Mouse (Mus musculus): ENCODE results near the gene Cav3. TPM values are rescaled to one million over a fixed set of nuclear protein-coding genes. Genes with fewer than 3 reads are reported as not detected.

Cav3 gene
- polyA plus RNA-seq, 1 experiment: not detected

DNA sequence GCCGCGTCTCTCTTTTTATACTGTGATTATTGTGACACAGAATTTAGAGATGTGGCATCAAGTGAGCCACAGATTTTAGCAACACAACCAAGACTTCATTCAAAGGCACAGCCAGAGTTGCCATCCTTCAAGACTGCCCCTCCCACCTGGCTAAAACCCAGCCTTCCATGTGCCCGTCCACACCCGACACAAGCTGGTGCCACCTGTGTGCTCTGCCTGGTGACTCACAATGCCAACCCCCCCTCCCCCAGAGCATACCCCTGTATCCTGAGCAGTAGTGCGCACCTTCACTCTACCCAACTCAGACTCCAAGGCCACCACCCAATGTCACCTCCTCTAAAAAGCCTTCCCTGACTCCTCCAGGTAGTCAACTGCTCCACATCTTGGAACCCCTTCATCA, 2.2 kb downstream of the Cav3 start:
- TF ChIP-seq EP300 (IDR thresholded peaks at IDR 0.05; ENCODE audit: insufficient read depth, low read depth, low read length): no peak
- no peak for TF ChIP-seq CTCF (IDR thresholded peaks at IDR 0.05; ENCODE audit: low read depth, low read length)
- Histone ChIP-seq H3K9ac (ENCODE audit: low read depth, poor library complexity, severe bottlenecking) (no peak overlapping the region), H3K27ac (ENCODE audit: insufficient read depth, low read length) (no peak overlapping the region), H3K4me3 (ENCODE audit: low read depth, low read length) (no peak overlapping the region), H3K36me3 (ENCODE audit: control insufficient read depth, insufficient read depth, low read length, poor library complexity, severe bottlenecking) (no peaks in the 10 kb centered on the region), H3K9me3 (replicated peaks; ENCODE audit: control insufficient read depth, insufficient read depth, low read length, poor library complexity, severe bottlenecking) (no peaks in the 10 kb centered on the region; the same call in 1 of the 2 replicates), H3K27me3 (ENCODE audit: control insufficient read depth, insufficient read depth, low read length, poor library complexity, severe bottlenecking) (no peaks in the 10 kb centered on the region), H3K4me1 (ENCODE audit: control insufficient read depth, insufficient read depth, low read length) (no peaks in the 10 kb centered on the region)

DNA sequence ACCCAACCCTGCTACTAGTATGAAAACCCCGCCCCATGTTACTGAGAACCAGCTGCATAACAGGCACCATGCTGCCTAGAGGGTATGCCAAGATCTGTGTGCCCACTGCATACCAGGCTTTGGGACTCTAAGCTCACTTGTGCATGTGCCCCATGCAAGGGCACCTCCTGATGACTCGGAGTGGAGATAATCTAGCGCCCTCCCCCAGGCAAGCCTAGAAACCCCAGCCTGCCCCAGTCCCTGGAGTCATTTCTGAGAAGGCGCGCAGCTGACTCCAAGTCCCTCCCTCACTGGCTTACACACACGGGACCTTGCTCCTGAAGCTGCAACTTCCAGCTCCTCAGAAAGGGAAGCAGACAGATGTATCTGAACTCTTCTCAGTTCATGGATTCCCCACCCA, 4.0 kb downstream of the Cav3 start:
- no peaks in the 10 kb centered on the region for H3K4me1 ChIP-seq (ENCODE audit: control insufficient read depth, insufficient read depth, low read length)
- no peak for TF ChIP-seq CTCF (IDR thresholded peaks at IDR 0.05; ENCODE audit: low read depth, low read length)
- no peak for TF ChIP-seq EP300 (IDR thresholded peaks at IDR 0.05; ENCODE audit: insufficient read depth, low read depth, low read length)
- no peak for TF ChIP-seq POLR2A (IDR thresholded peaks at IDR 0.05; ENCODE audit: insufficient read depth, low read length)
- H3K27ac ChIP-seq (ENCODE audit: insufficient read depth, low read length): no peak overlapping the region
- H3K27me3 ChIP-seq (ENCODE audit: control insufficient read depth, insufficient read depth, low read length, poor library complexity, severe bottlenecking): no peaks in the 10 kb centered on the region
- H3K36me3 ChIP-seq (ENCODE audit: control insufficient read depth, insufficient read depth, low read length, poor library complexity, severe bottlenecking): no peaks in the 10 kb centered on the region
- no peak overlapping the region for H3K9ac ChIP-seq (ENCODE audit: low read depth, poor library complexity, severe bottlenecking)
- H3K9me3 ChIP-seq (replicated peaks; ENCODE audit: control insufficient read depth, insufficient read depth, low read length, poor library complexity, severe bottlenecking): no peaks in the 10 kb centered on the region; the same call in 1 of the 2 replicates
- no peak overlapping the region for H3K4me3 ChIP-seq (ENCODE audit: low read depth, low read length)

DNA sequence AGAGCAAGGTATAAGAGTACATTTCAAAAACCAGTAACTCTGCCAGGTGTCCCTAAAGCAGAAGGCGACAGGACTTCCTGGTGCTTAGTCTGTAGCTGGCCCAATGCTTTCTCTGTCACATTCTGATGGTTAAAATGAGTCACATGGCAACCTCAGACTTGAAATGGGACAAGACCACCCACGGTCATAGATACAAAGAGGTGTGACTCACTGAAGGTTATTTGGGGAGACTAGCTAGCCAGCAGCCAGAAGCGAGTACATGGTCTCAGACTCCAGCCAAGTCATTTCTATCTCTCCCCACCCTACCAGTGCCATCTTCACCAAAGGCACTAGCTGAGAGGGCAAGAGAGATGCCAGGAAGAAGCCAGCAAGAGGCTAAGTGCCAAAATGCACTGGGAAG, 6.1 kb downstream of the Cav3 start:
- TF ChIP-seq POLR2A (IDR thresholded peaks at IDR 0.05; ENCODE audit: insufficient read depth, low read length) (no peak), CTCF (IDR thresholded peaks at IDR 0.05; ENCODE audit: low read depth, low read length) (no peak), EP300 (IDR thresholded peaks at IDR 0.05; ENCODE audit: insufficient read depth, low read depth, low read length) (no peak)
- Histone ChIP-seq H3K27ac (ENCODE audit: insufficient read depth, low read length) (no peak overlapping the region), H3K9me3 (replicated peaks; ENCODE audit: control insufficient read depth, insufficient read depth, low read length, poor library complexity, severe bottlenecking) (no peaks in the 10 kb centered on the region; the same call in 1 of the 2 replicates), H3K4me1 (ENCODE audit: control insufficient read depth, insufficient read depth, low read length) (no peaks in the 10 kb centered on the region), H3K4me3 (ENCODE audit: low read depth, low read length) (no peak overlapping the region), H3K36me3 (ENCODE audit: control insufficient read depth, insufficient read depth, low read length, poor library complexity, severe bottlenecking) (no peaks in the 10 kb centered on the region), H3K27me3 (ENCODE audit: control insufficient read depth, insufficient read depth, low read length, poor library complexity, severe bottlenecking) (no peaks in the 10 kb centered on the region), H3K9ac (ENCODE audit: low read depth, poor library complexity, severe bottlenecking) (no peak overlapping the region)

DNA sequence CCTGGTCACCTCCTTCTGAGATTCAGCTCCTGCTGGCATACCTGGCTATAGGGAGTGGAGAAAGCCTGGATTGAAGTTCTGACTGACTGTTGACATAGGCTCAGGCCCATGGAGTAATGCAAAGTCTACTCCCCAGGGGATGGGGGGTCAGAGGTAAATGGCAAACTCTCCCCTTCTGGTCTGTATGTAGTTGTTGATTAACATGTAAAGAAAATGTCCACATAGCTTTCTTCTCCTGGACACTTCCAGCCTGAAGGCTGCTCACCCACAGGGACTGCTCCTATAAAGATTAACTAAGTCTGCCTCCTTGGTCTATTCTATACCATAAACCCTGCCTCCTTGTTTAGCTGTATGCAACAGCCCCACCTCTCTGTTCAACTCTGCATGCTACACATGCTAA, 6.7 kb downstream of the Cav3 start:
- H3K4me3 ChIP-seq (ENCODE audit: low read depth, low read length): no peak overlapping the region
- no peak for TF ChIP-seq EP300 (IDR thresholded peaks at IDR 0.05; ENCODE audit: insufficient read depth, low read depth, low read length)
- H3K36me3 ChIP-seq (ENCODE audit: control insufficient read depth, insufficient read depth, low read length, poor library complexity, severe bottlenecking): no peaks in the 10 kb centered on the region
- no peak overlapping the region for H3K27ac ChIP-seq (ENCODE audit: insufficient read depth, low read length)
- no peaks in the 10 kb centered on the region; the same call in 1 of the 2 replicates for H3K9me3 ChIP-seq (replicated peaks; ENCODE audit: control insufficient read depth, insufficient read depth, low read length, poor library complexity, severe bottlenecking)
- no peaks in the 10 kb centered on the region for H3K27me3 ChIP-seq (ENCODE audit: control insufficient read depth, insufficient read depth, low read length, poor library complexity, severe bottlenecking)
- H3K4me1 ChIP-seq (ENCODE audit: control insufficient read depth, insufficient read depth, low read length): no peaks in the 10 kb centered on the region
- no peak overlapping the region for H3K9ac ChIP-seq (ENCODE audit: low read depth, poor library complexity, severe bottlenecking)

DNA sequence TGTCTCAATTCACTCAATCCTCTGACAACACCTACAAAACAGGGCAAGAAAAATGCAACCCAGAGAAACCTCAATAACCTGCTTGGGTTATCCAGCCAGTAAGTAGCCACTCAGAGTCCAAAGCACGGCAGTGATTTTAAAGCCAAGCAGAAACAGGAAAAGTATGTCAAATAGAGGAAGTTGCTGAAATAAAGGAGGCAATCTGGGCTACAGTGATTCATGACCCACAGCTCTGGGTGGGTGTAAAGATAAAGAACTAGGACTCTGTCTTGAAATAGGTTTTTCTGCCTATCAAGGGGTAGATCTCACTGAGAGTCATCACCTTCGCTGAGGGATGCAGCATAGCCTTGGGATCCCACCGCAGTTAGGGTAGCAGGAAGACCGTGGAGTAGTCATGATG, 12.3 kb downstream of the Cav3 start:
- no peaks in the 10 kb centered on the region for H3K4me1 ChIP-seq (ENCODE audit: control insufficient read depth, insufficient read depth, low read length)
- no peak overlapping the region for H3K4me3 ChIP-seq (ENCODE audit: low read depth, low read length)
- no peak for TF ChIP-seq EP300 (IDR thresholded peaks at IDR 0.05; ENCODE audit: insufficient read depth, low read depth, low read length)
- TF ChIP-seq CTCF (IDR thresholded peaks at IDR 0.05; ENCODE audit: low read depth, low read length): no peak
- no peak for TF ChIP-seq POLR2A (IDR thresholded peaks at IDR 0.05; ENCODE audit: insufficient read depth, low read length)
- H3K9ac ChIP-seq (ENCODE audit: low read depth, poor library complexity, severe bottlenecking): no peak overlapping the region
- no peaks in the 10 kb centered on the region for H3K27me3 ChIP-seq (ENCODE audit: control insufficient read depth, insufficient read depth, low read length, poor library complexity, severe bottlenecking)
- no peaks in the 10 kb centered on the region for H3K36me3 ChIP-seq (ENCODE audit: control insufficient read depth, insufficient read depth, low read length, poor library complexity, severe bottlenecking)
- H3K9me3 ChIP-seq (replicated peaks; ENCODE audit: control insufficient read depth, insufficient read depth, low read length, poor library complexity, severe bottlenecking): no peaks in the 10 kb centered on the region
- H3K27ac ChIP-seq (ENCODE audit: insufficient read depth, low read length): no peak overlapping the region

DNA sequence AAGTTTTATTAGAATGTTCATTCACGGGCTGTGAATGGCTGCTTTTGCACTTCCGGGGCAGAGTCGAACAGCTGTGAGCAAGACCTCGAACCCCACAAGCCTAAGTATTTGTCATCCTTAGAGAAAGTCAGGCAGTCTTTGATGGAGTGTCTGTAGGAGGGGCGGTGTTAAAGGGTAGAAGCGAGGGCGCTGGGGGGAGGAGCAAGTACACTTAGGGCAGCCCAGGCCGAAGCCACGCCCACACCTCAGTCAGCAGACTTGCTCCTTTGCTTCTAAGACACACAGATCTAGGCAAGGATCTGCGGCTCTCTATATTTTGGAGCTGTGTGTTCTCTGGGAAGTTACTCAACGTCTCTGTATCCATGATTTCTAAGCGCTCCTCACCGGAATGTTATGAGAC, 20.6 kb downstream of the Cav3 start:
- Histone ChIP-seq H3K9me3 (replicated peaks; ENCODE audit: control insufficient read depth, insufficient read depth, low read length, poor library complexity, severe bottlenecking) (no peaks in the 10 kb centered on the region), H3K9ac (ENCODE audit: low read depth, poor library complexity, severe bottlenecking) (no peak overlapping the region), H3K27ac (ENCODE audit: insufficient read depth, low read length) (no peak overlapping the region), H3K27me3 (ENCODE audit: control insufficient read depth, insufficient read depth, low read length, poor library complexity, severe bottlenecking) (no peaks in the 10 kb centered on the region), H3K4me3 (ENCODE audit: low read depth, low read length) (no peak overlapping the region), H3K4me1 (ENCODE audit: control insufficient read depth, insufficient read depth, low read length) (no peaks in the 10 kb centered on the region), H3K36me3 (ENCODE audit: control insufficient read depth, insufficient read depth, low read length, poor library complexity, severe bottlenecking) (no peaks in the 10 kb centered on the region)
- TF ChIP-seq CTCF (IDR thresholded peaks at IDR 0.05; ENCODE audit: low read depth, low read length): no peak
- TF ChIP-seq EP300 (IDR thresholded peaks at IDR 0.05; ENCODE audit: insufficient read depth, low read depth, low read length): no peak
- TF ChIP-seq POLR2A (IDR thresholded peaks at IDR 0.05; ENCODE audit: insufficient read depth, low read length): no peak
